Mouse (Mus musculus) retina, embryonic 14.5 days (tissue): Measurements from ENCODE around the gene Rfx7.
"Not testable (repeated sequence)": the region's sequence is repeated elsewhere in the genome, so short reads cannot be mapped to it uniquely, and the experiment has no call there.

ENCODE experiments used
- DNase-seq: peaks from one replicate; pipeline ENCODE4 v3.0.0-alpha.2; 2015; ENCODE audit warnings: low spot score

Rfx7 gene

GRCm38 (mm10) chr9:72639843-72640621 lies 108.0 kb downstream of the Rfx7 start:
- DNase-seq = peak; percentile 88

GRCm38 (mm10) chr9:72640642-72641041 lies 108.6 kb downstream of the Rfx7 start:
- DNase-seq = no peak

GRCm38 (mm10) chr9:72641093-72641680 lies 109.1 kb downstream of the Rfx7 start:
- no peak for DNase-seq

GRCm38 (mm10) chr9:72642756-72643447 lies 110.9 kb downstream of the Rfx7 start:
- not testable (repeated sequence) for DNase-seq

GRCm38 (mm10) chr9:72643651-72644417 lies 111.8 kb downstream of the Rfx7 start:
- no peak for DNase-seq

- no peak for DNase-seq
These were observed 112.5 kb downstream of the Rfx7 start for GRCm38 (mm10) chr9:72644418-72645110.

GRCm38 (mm10) chr9:72649781-72650180 lies 117.7 kb downstream of the Rfx7 start:
- no peak for DNase-seq

GRCm38 (mm10) chr9:72652961-72653360 lies 120.9 kb downstream of the Rfx7 start:
- DNase-seq = peak; percentile 83

- DNase-seq = peak; percentile 19
These were observed 121.5 kb downstream of the Rfx7 start for GRCm38 (mm10) chr9:72653533-72653932.

- peak; percentile 68 for DNase-seq
These were observed 122.7 kb downstream of the Rfx7 start for GRCm38 (mm10) chr9:72654593-72655242.

- DNase-seq = no peak
These were observed 123.6 kb downstream of the Rfx7 start for GRCm38 (mm10) chr9:72655602-72656001.

- DNase-seq = no peak
These were observed 124.5 kb downstream of the Rfx7 start for GRCm38 (mm10) chr9:72656491-72656890.

GRCm38 (mm10) chr9:72656940-72657339 lies 124.9 kb downstream of the Rfx7 start:
- DNase-seq = no peak

GRCm38 (mm10) chr9:72657694-72658093 lies 125.7 kb downstream of the Rfx7 start:
- no peak for DNase-seq

- no peak for DNase-seq
These were observed 128.1 kb downstream of the Rfx7 start for GRCm38 (mm10) chr9:72660139-72660538.

GRCm38 (mm10) chr9:72660911-72661310 lies 128.9 kb downstream of the Rfx7 start:
- DNase-seq = no peak

- no peak for DNase-seq
These were observed 129.5 kb downstream of the Rfx7 start for GRCm38 (mm10) chr9:72661561-72661894.

GRCm38 (mm10) chr9:72661895-72662661 lies 130.0 kb downstream of the Rfx7 start, which contains the start of gene Nedd4:
Gene Nedd4 (plus strand): TSS chr9:72662346.
- peak; percentile 91 for DNase-seq

- DNase-seq = peak; percentile 81
These were observed 130.9 kb downstream of the Rfx7 start for GRCm38 (mm10) chr9:72662691-72663533.
